Mouse (Mus musculus) kidney, adult 10 weeks (tissue): ENCODE results near the gene Aen. TPM values are rescaled to one million over a fixed set of nuclear protein-coding genes. Genes with fewer than 3 reads are reported as not detected.

ENCODE experiments used
- polyA plus RNA-seq: library from polyadenylated mRNA; stranded (reverse); fragments of 350-450 nt; fragmentation: Illumina TruSeq; extraction: RNeasy Lipid Tissue Mini Kit (QIAGEN cat#74804); gene quantifications from one replicate; pipeline ENCODE4 v1.2.3, GENCODE M21; 2014; ENCODE audit warnings: low read depth, low replicate concordance

The Aen gene
- polyA plus RNA-seq, result 9.9 TPM

DNA sequence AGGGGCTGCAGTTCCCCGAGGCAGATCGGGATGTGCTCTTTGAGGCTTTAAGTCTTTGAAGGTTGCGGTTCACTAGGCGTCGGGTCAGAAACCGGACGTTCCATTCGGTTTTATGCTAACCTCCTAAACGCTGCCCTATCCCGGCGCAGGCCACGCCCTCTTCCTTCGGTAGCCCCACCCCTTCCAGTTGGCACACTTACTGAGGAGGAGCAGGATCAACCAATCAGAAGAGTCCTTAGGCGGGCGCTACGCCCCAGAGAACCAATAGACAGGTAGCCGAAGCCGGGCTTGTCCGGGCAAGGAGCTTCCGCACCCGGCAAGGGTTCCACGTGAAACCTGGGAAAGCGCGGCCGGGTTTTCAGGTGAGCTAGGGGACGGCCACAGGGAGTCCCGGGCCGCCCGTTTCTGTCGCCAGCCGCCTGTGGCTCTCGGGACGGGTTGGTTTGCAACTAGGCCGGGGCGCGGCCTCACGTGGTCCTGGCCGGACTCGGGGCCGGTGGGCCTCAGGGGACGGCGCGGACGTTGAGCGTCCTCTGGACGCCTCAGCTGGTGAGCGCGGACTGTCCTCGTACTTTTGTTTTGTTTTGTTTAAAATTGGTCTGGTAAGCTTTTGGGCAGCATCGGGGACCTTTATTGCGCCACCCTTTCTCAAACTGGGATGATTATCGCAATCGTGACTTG lies at the start of gene Aen:
Gene Aen (plus strand): TSS at position 202 of the 681 bp plus-strand sequence.

DNA sequence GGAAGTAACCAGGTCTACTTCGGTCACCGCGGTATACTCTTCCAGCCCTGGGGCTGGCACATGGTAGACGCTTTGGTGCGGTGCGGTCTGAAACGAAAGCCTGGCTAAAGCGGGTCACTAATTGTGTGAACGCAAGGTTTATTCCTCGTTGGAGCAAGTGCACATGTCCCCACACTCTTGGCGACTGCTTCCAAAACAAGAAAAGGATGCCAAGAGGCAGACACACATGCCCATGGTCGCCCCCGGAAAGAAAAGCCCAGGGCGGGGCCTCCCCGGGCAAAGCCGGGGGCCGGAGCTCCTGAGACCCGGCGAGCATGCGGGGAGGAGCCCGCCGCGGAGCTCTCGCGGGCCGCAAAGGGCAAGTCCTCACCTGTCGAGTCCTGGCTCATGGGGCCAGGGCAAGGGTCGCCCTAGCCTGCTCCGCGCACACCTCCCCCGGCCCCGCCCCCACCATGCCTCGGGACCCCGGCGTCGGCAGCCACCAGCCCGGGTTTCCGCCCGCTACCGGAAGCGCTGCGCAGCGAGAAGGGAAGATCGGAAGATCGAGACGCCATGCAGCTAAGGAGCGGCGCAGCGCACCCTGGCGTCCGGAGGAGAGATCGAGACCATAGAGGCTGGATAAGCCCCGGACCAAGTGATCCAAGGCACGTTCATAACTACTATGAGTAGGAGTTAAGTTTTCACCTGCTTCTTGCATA lies 48.8 kb upstream of the Aen start, which contains the start of gene Det1:
Gene Det1 (minus strand): TSS at position 527 of the 698 bp plus-strand sequence.

DNA sequence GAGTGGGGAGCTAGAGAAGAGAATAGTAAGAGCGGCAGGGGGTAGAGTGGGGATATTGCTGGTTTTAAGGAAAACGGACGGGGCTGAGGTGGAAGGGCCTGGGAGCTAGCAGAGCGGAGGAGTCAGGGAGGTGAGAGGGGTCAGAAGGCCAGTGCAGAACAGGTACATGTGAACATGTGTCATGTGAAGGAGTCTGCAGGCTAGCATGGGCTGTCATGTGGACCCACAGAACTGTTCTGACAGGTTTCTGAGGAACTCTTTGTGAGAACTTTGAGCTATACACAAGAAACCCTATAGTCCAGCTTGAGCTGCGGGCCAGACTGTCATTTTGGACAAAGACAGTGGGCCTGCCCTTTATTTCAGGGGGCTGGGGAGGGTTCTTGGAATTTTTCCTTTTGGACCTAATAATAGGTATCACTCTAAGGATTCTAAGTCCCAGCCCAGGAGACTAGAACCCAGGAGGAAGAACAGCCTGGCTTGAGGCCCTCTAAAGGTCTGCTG lies 17.4 kb downstream of the Aen start, which contains the start of gene Isg20:
Gene Isg20 (plus strand): TSS at position 451 of the 501 bp plus-strand sequence.

Other genes starting within 250 kb of the Aen start
- 5.5 TPM for gene Ntrk3, start 157.8 kb upstream of the Aen start, polyA plus RNA-seq
- 2.3 TPM for gene Mrps11, start 112.7 kb upstream of the Aen start, polyA plus RNA-seq
- 14.4 TPM for gene Mrpl46, start 112.3 kb upstream of the Aen start, polyA plus RNA-seq
- gene Det1, start 48.6 kb upstream of the Aen start, polyA plus RNA-seq, result 3.0 TPM
- 1.7 TPM for gene Isg20, start 17.6 kb downstream of the Aen start, polyA plus RNA-seq
- not detected for gene Acan, start 157.6 kb downstream of the Aen start, polyA plus RNA-seq
- gene Hapln3, start 235.2 kb downstream of the Aen start, polyA plus RNA-seq, result not detected